Mouse (Mus musculus) heart, postnatal 25 days (tissue): ENCODE data around the gene Qpctl. TPM values are rescaled to one million over a fixed set of nuclear protein-coding genes. Genes with fewer than 3 reads are reported as not detected.

Experiments used
- DNase-seq: peaks from one replicate; pipeline ENCODE4 v3.0.0; 2022; ENCODE audit warnings: low spot score
- intact Hi-C: fragments of 180-260 bp; cut with DNase I; formaldehyde crosslinking; loops from one replicate; pipeline ENCODE4 v1.15.1; 2025
- microRNA-seq: library from miRNA; unstranded; fragments of <30 nt; microRNA quantifications from one replicate; pipeline ENCODE4 v1.2.0, GENCODE M21; 2022
- total RNA-seq, 2 experiments: library from RNA; stranded (reverse); gene quantifications; 2 replicates each; pipeline ENCODE4 v1.2.3; 2021

Gene Qpctl
- total RNA-seq, 2 experiments from 2014 or later, result 4.6 to 5.1 TPM

DNA sequence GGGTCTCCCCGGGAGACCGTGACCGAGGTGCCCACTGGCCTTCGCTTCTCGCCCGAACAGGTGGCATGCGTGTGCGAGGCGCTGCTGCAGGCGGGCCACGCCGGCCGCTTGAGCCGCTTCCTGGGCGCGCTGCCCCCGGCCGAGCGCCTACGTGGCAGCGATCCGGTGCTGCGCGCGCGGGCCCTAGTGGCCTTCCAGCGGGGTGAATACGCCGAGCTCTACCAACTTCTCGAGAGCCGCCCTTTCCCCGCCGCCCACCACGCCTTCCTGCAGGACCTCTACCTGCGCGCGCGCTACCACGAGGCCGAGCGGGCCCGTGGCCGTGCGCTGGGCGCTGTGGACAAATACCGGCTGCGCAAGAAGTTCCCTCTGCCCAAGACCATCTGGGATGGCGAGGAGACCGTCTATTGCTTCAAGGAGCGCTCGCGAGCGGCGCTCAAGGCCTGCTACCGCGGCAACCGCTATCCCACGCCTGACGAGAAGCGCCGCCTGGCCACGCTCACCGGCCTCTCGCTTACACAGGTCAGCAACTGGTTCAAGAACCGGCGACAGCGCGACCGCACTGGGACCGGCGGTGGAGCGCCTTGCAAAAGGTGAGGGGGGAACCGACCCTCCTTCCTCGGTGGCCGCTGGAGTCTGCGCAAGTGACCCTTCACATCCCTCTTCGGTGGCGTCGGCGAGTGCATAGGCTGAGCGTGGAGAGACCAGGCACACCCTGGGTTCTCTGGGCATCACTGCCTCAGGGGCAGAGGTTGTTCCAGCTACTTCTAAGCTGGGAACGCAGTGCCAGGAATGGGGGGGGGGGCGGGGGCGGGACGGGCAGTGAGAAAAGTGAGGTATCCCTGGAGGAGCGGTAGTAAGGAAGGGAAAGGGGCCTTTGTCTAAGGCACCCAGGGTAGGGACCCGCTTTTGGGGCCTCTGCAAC, 54.0 kb downstream of the Qpctl start:
- no peak for DNase-seq
- intact Hi-C loops, result no loop called here

DNA sequence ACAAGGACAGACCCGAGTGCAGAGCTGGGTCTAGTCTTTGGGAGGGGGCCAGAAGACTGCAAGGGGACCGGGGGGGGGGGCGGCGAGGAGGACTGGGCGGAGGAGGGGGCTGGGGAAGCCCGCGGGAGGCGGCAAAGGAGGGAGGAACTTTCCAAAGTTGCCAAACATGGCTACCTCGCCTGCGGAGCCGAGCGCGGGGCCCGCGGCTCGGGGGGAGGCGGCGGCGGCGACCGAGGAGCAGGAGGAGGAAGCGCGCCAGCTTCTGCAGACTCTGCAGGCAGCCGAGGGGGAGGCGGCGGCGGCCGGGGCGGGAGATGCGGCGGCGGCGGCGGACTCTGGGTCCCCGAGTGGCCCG, 54.6 kb downstream of the Qpctl start, which contains the start of gene Six5:
Gene Six5, plus strand, starts transcription at position 124 of the 355 bp plus-strand sequence.
- no peak for DNase-seq
- intact Hi-C loops, result no loop called here

- intact Hi-C loops, result loop anchor here (1.0 kb wide), 1 partner anchor 24 kb away; no protein-coding TSS in a partner anchor
- peak; percentile 96 for DNase-seq
These were observed 55.3 kb downstream of the Qpctl start for GRCm38 (mm10) chr7:19093537-19094385.

DNA sequence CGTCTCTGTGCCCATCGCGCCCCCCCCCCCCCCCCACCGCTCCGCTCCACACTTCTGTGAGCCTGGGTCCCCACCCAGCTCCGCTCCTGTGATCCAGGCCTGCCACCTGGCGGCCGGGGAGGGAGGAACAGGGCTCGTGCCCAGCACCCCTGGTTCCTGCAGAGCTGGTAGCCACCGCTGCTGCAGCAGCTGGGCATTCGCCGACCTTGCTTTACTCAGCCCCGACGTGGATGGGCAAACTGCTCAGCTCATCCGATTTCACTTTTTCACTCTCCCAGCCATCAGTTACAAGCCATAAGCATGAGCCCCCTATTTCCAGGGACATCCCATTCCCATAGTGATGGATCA, 55.9 kb downstream of the Qpctl start:
- DNase-seq, result peak; percentile 78
- intact Hi-C loops, result loop anchor here (1.0 kb wide), 1 partner anchor 24 kb away; no protein-coding TSS in a partner anchor

GRCm38 (mm10) chr7:19092381-19093173, 56.5 kb downstream of the Qpctl start:
- intact Hi-C loops, result loop anchor here (1.0 kb wide), 1 partner anchor 23 kb away; no protein-coding TSS in a partner anchor
- DNase-seq, result peak; percentile 51

- intact Hi-C loops, result no loop called here
- DNase-seq, result no peak
These were observed 57.2 kb downstream of the Qpctl start for GRCm38 (mm10) chr7:19091913-19092312.

Small RNA genes within 50 kb of the gene (microRNA-seq; reads per million reads assigned to microRNA genes)
- 420 reads per million, percentile 73 among the genes with 10 or more reads in this experiment for gene Mir330

Other genes with a start within 250 kb of the Qpctl start
- gene Ccdc61, start 238.9 kb downstream of the Qpctl start, total RNA-seq, result 1 to 10 TPM; 7.7 to 8.3 TPM
- gene Nova2, start 223.4 kb downstream of the Qpctl start, total RNA-seq, result 1 to 10 TPM; 5.5 to 6.6 TPM
- not detected for gene Nanos2, start 161.9 kb downstream of the Qpctl start, total RNA-seq
- 1 to 10 TPM; 3.2 to 4.0 TPM for gene Mypop, start 158.0 kb downstream of the Qpctl start, total RNA-seq
- 10 to 100 TPM; 20.2 to 23.6 TPM for gene Irf2bp1, start 145.2 kb downstream of the Qpctl start, total RNA-seq
- gene Foxa3, start 125.8 kb downstream of the Qpctl start, total RNA-seq, result not detected
- gene Sympk, start 124.9 kb downstream of the Qpctl start, total RNA-seq, result 10 to 100 TPM; 76.3 to 80.1 TPM
- gene Rsph6a, start 94.6 kb downstream of the Qpctl start, total RNA-seq, result not detected
- 10 to 100 TPM; 43.9 to 45.4 TPM for gene Dmwd, start 73.1 kb downstream of the Qpctl start, total RNA-seq
- gene Dmpk, start 65.4 kb downstream of the Qpctl start, total RNA-seq, result 100 to 1,000 TPM; 555 to 584 TPM
- gene Six5, start 54.7 kb downstream of the Qpctl start, total RNA-seq, result 1 to 10 TPM; 8.6 to 9.8 TPM
- gene Gm4969, start 30.9 kb downstream of the Qpctl start, total RNA-seq, result not detected
- 1 to 10 TPM; 5.4 to 5.5 TPM for gene Fbxo46, start 29.4 kb downstream of the Qpctl start, total RNA-seq
- gene Snrpd2, start 431 bp upstream of the Qpctl start, total RNA-seq, result 10 to 100 TPM; 67.8 to 71.0 TPM
- under 1 TPM; 0.21 to 0.22 TPM for gene Gipr, start 16.8 kb upstream of the Qpctl start, total RNA-seq
- gene Eml2, start 27.1 kb upstream of the Qpctl start, total RNA-seq, result 10 to 100 TPM; 37.1 to 37.8 TPM
- 1 to 10 TPM; 8.6 to 9.4 TPM for gene Gpr4, start 63.2 kb upstream of the Qpctl start, total RNA-seq
- 10 to 100 TPM; 57.6 to 59.3 TPM for gene Opa3, start 79.0 kb upstream of the Qpctl start, total RNA-seq
- 10 to 100 TPM; 35.7 to 39.4 TPM for gene Vasp, start 122.5 kb upstream of the Qpctl start, total RNA-seq
- not detected for gene Ppm1n, start 130.8 kb upstream of the Qpctl start, total RNA-seq
- gene Rtn2, start 133.3 kb upstream of the Qpctl start, total RNA-seq, result 100 to 1,000 TPM; 124 to 136 TPM
- gene Fosb, start 160.8 kb upstream of the Qpctl start, total RNA-seq, result under 1 TPM; 0.59 to 0.81 TPM
- gene Ercc1, start 195.5 kb upstream of the Qpctl start, total RNA-seq, result 10 to 100 TPM; 40.7 to 45.1 TPM
- gene Cd3eap, start 210.2 kb upstream of the Qpctl start, total RNA-seq, result 1 to 10 TPM; 9.1 to 9.7 TPM
- gene Ppp1r13l, start 210.5 kb upstream of the Qpctl start, total RNA-seq, result 10 to 100 TPM; 36.5 to 40.5 TPM
- gene Ercc2, start 232.7 kb upstream of the Qpctl start, total RNA-seq, result 10 to 100 TPM; 10.8 to 12.6 TPM